Mouse (Mus musculus): ENCODE results near the gene Rapgef4. TPM values are rescaled to one million over a fixed set of nuclear protein-coding genes. Genes with fewer than 3 reads are reported as not detected.
A peak's percentile ranks its signal among the peaks of the same experiment; 100 is the strongest.

The Rapgef4 gene
- polyA plus RNA-seq, 1 experiment: 192 TPM

GRCm38 (mm10) chr2:72114148-72114559, 133.1 kb downstream of the Rapgef4 start:
- H3K27ac ChIP-seq (ENCODE audit: insufficient read depth, low read length): no peak overlapping the region
- no peaks in the 10 kb centered on the region for H3K27me3 ChIP-seq (ENCODE audit: control insufficient read depth, insufficient read depth, low read length)
- H3K4me1 ChIP-seq (ENCODE audit: control insufficient read depth, insufficient read depth, low read length): peaks cover 35% of the 10 kb centered on the region
- no peak for DNase-seq
- no peak overlapping the region for H3K4me3 ChIP-seq (replicated peaks; ENCODE audit: insufficient read depth, low read depth, low read length)
- TF ChIP-seq CTCF (IDR thresholded peaks at IDR 0.05; ENCODE audit: borderline replicate concordance, insufficient read depth, low read depth, low read length) (no peak), POLR2A (IDR thresholded peaks at IDR 0.05; ENCODE audit: borderline replicate concordance, insufficient read depth, low read length) (no peak)
- 76% methylated on average over 4 of the region's 4 CpGs for WGBS

- WGBS: 33% methylated on average over 7 of the region's 7 CpGs
- Histone ChIP-seq H3K4me1 (ENCODE audit: control insufficient read depth, insufficient read depth, low read length) (peaks cover 33% of the 10 kb centered on the region), H3K27ac (ENCODE audit: insufficient read depth, low read length) (no peak overlapping the region), H3K4me3 (replicated peaks; ENCODE audit: insufficient read depth, low read depth, low read length) (no peak overlapping the region), H3K27me3 (ENCODE audit: control insufficient read depth, insufficient read depth, low read length) (no peaks in the 10 kb centered on the region)
- TF ChIP-seq CTCF (IDR thresholded peaks at IDR 0.05; ENCODE audit: borderline replicate concordance, insufficient read depth, low read depth, low read length) (no peak), POLR2A (IDR thresholded peaks at IDR 0.05; ENCODE audit: borderline replicate concordance, insufficient read depth, low read length) (no peak)
- peak; percentile 44 to 60 for DNase-seq
Observed at GRCm38 (mm10) chr2:72116103-72116502, 135.1 kb downstream of the Rapgef4 start.

GRCm38 (mm10) chr2:72116698-72117097, 135.7 kb downstream of the Rapgef4 start:
- WGBS: 15% methylated on average over 5 of the region's 5 CpGs
- Histone ChIP-seq H3K27me3 (ENCODE audit: control insufficient read depth, insufficient read depth, low read length) (no peaks in the 10 kb centered on the region), H3K4me3 (replicated peaks; ENCODE audit: insufficient read depth, low read depth, low read length) (no peak overlapping the region), H3K27ac (ENCODE audit: insufficient read depth, low read length) (no peak overlapping the region), H3K4me1 (ENCODE audit: control insufficient read depth, insufficient read depth, low read length) (peaks cover 33% of the 10 kb centered on the region)
- peak; percentile 44 to 82 for DNase-seq
- TF ChIP-seq CTCF (IDR thresholded peaks at IDR 0.05; ENCODE audit: borderline replicate concordance, insufficient read depth, low read depth, low read length) (no peak), POLR2A (IDR thresholded peaks at IDR 0.05; ENCODE audit: borderline replicate concordance, insufficient read depth, low read length) (no peak)

- 48% methylated on average over 15 of the region's 15 CpGs for WGBS
- TF ChIP-seq CTCF (IDR thresholded peaks at IDR 0.05; ENCODE audit: borderline replicate concordance, insufficient read depth, low read depth, low read length): no peak
- no peak for TF ChIP-seq POLR2A (IDR thresholded peaks at IDR 0.05; ENCODE audit: borderline replicate concordance, insufficient read depth, low read length)
- no peak overlapping the region for H3K27ac ChIP-seq (ENCODE audit: insufficient read depth, low read length)
- no peak overlapping the region for H3K4me3 ChIP-seq (replicated peaks; ENCODE audit: insufficient read depth, low read depth, low read length)
- H3K4me1 ChIP-seq (ENCODE audit: control insufficient read depth, insufficient read depth, low read length): peaks cover 33% of the 10 kb centered on the region
- DNase-seq: peak in 1 of 2 experiments; percentile 32
- H3K27me3 ChIP-seq (ENCODE audit: control insufficient read depth, insufficient read depth, low read length): no peaks in the 10 kb centered on the region
Observed at GRCm38 (mm10) chr2:72117138-72118011, 136.3 kb downstream of the Rapgef4 start.

- no peak overlapping the region for H3K27ac ChIP-seq (ENCODE audit: insufficient read depth, low read length)
- no peak for TF ChIP-seq CTCF (IDR thresholded peaks at IDR 0.05; ENCODE audit: borderline replicate concordance, insufficient read depth, low read depth, low read length)
- no peak for TF ChIP-seq POLR2A (IDR thresholded peaks at IDR 0.05; ENCODE audit: borderline replicate concordance, insufficient read depth, low read length)
- WGBS: 88% methylated on average over 6 of the region's 6 CpGs
- no peak overlapping the region for H3K4me3 ChIP-seq (replicated peaks; ENCODE audit: insufficient read depth, low read depth, low read length)
- peaks cover 32% of the 10 kb centered on the region for H3K4me1 ChIP-seq (ENCODE audit: control insufficient read depth, insufficient read depth, low read length)
- no peak for DNase-seq
- no peaks in the 10 kb centered on the region for H3K27me3 ChIP-seq (ENCODE audit: control insufficient read depth, insufficient read depth, low read length)
Observed at GRCm38 (mm10) chr2:72120211-72120610, 139.2 kb downstream of the Rapgef4 start.

- DNase-seq: no peak
- TF ChIP-seq POLR2A (IDR thresholded peaks at IDR 0.05; ENCODE audit: borderline replicate concordance, insufficient read depth, low read length): no peak
- no peak for TF ChIP-seq CTCF (IDR thresholded peaks at IDR 0.05; ENCODE audit: borderline replicate concordance, insufficient read depth, low read depth, low read length)
- 82% methylated on average over 14 of the region's 14 CpGs for WGBS
- peaks cover 27% of the 10 kb centered on the region for H3K4me1 ChIP-seq (ENCODE audit: control insufficient read depth, insufficient read depth, low read length)
- no peaks in the 10 kb centered on the region for H3K27me3 ChIP-seq (ENCODE audit: control insufficient read depth, insufficient read depth, low read length)
- no peak overlapping the region for H3K27ac ChIP-seq (ENCODE audit: insufficient read depth, low read length)
- no peak overlapping the region for H3K4me3 ChIP-seq (replicated peaks; ENCODE audit: insufficient read depth, low read depth, low read length)
Observed at GRCm38 (mm10) chr2:72122410-72123223, 141.6 kb downstream of the Rapgef4 start.

- H3K4me1 ChIP-seq (ENCODE audit: control insufficient read depth, insufficient read depth, low read length): peaks cover 25% of the 10 kb centered on the region
- TF ChIP-seq CTCF (IDR thresholded peaks at IDR 0.05; ENCODE audit: borderline replicate concordance, insufficient read depth, low read depth, low read length) (no peak), POLR2A (IDR thresholded peaks at IDR 0.05; ENCODE audit: borderline replicate concordance, insufficient read depth, low read length) (no peak)
- H3K27ac ChIP-seq (ENCODE audit: insufficient read depth, low read length): no peak overlapping the region
- no peak for DNase-seq
- H3K27me3 ChIP-seq (ENCODE audit: control insufficient read depth, insufficient read depth, low read length): no peaks in the 10 kb centered on the region
- 81% methylated on average over 5 of the region's 5 CpGs for WGBS
- no peak overlapping the region for H3K4me3 ChIP-seq (replicated peaks; ENCODE audit: insufficient read depth, low read depth, low read length)
Observed at GRCm38 (mm10) chr2:72123851-72124250, 142.8 kb downstream of the Rapgef4 start.
